Mouse (Mus musculus) liver (tissue): ENCODE measurements around the gene Gprc5d.

Experiments
- DNase-seq: peaks from one replicate; pipeline ENCODE4 v3.0.0-alpha.2; 2020; ENCODE audit warnings: mixed read lengths

Gene Gprc5d

GRCm38 (mm10) chr6:135065236-135065957, 52.7 kb downstream of the Gprc5d start, which contains the start of gene Gprc5a:
Gene Gprc5a (plus strand): TSS chr6:135065651.
- DNase-seq: peak; percentile 77

GRCm38 (mm10) chr6:135064621-135065020, 53.5 kb downstream of the Gprc5d start:
- no peak for DNase-seq

- DNase-seq: no peak
Measured at GRCm38 (mm10) chr6:135060728-135061127, 57.4 kb downstream of the Gprc5d start.
